Mouse (Mus musculus) myocyte (in vitro differentiated cells): Measurements from ENCODE around the gene Akap5. TPM values are rescaled to one million over a fixed set of nuclear protein-coding genes. Genes with fewer than 3 reads are reported as not detected.

Experiments
- H3K27me3 ChIP-seq: one replicate; pipeline ENCODE4 v1.6.1; 2011; ENCODE audit not compliant: control insufficient read depth, insufficient read depth, insufficient read length
- H3K36me3 ChIP-seq: one replicate; pipeline ENCODE4 v1.6.1; 2011; ENCODE audit not compliant: control insufficient read depth, insufficient read depth
- H3K4me2 ChIP-seq: one replicate; pipeline ENCODE4 v1.6.1; 2011; ENCODE audit warnings: low read depth, control low read depth
- H3K4me3 ChIP-seq: one replicate; pipeline ENCODE4 v1.5.1; 2011; ENCODE audit warnings: mild to moderate bottlenecking, control low read depth, moderate library complexity
- H3K79me2 ChIP-seq: one replicate; pipeline ENCODE4 v1.6.1; 2011; ENCODE audit not compliant: control insufficient read depth, insufficient read depth
- H3ac ChIP-seq: one replicate; pipeline ENCODE4 v1.6.1; 2011; ENCODE audit not compliant: control insufficient read depth, insufficient read length
- CEBPB ChIP-seq: IDR thresholded peaks from 2 replicates; pipeline ENCODE4 v1.6.1; 2011; ENCODE audit warnings: mild to moderate bottlenecking, moderate library complexity; ENCODE audit not compliant: poor library complexity, insufficient read depth, severe bottlenecking
- E2F4 ChIP-seq: IDR thresholded peaks from one replicate; pipeline ENCODE4 v1.6.1; 2011; ENCODE audit warnings: mild to moderate bottlenecking, control low read depth, moderate library complexity; ENCODE audit not compliant: insufficient read depth
- MAX ChIP-seq: IDR thresholded peaks from one replicate; pipeline ENCODE4 v1.6.1; 2011; ENCODE audit warnings: low read depth, mild to moderate bottlenecking, control low read depth
- MYOD1 ChIP-seq, 3 experiments: IDR thresholded peaks; one replicate each; pipeline ENCODE4 v1.6.1; 2011; ENCODE audit warnings: control low read depth in 2 of 3, low read depth in 2 of 3, mild to moderate bottlenecking in 2 of 3, moderate library complexity in 1 of 3; ENCODE audit not compliant: insufficient read length in 2 of 3, control insufficient read depth in 1 of 3
- MYOG ChIP-seq, 3 experiments: IDR thresholded peaks; one replicate each; pipeline ENCODE4 v1.6.1; 2011; ENCODE audit warnings: control low read depth in 2 of 3, low read depth in 2 of 3, mild to moderate bottlenecking in 2 of 3; ENCODE audit not compliant: insufficient read length in 2 of 3, control insufficient read depth in 1 of 3, insufficient read depth in 1 of 3
- POLR2A ChIP-seq: IDR thresholded peaks from one replicate; pipeline ENCODE4 v1.6.1; 2011; ENCODE audit warnings: low read depth, mild to moderate bottlenecking, control low read depth, moderate library complexity; ENCODE audit not compliant: insufficient read length
- POLR2AphosphoS2 ChIP-seq: IDR thresholded peaks from one replicate; pipeline ENCODE4 v1.6.1; 2011; ENCODE audit warnings: low read depth, control low read depth; ENCODE audit not compliant: insufficient read length
- REST ChIP-seq: IDR thresholded peaks from one replicate; pipeline ENCODE4 v1.6.1; 2011; ENCODE audit warnings: mild to moderate bottlenecking, control low read depth, moderate library complexity; ENCODE audit not compliant: insufficient read depth, insufficient read length
- SRF ChIP-seq: IDR thresholded peaks from one replicate; pipeline ENCODE4 v1.6.1; 2011; ENCODE audit warnings: low read depth; ENCODE audit not compliant: control insufficient read depth, insufficient read length
- TCF12 ChIP-seq: IDR thresholded peaks from one replicate; pipeline ENCODE4 v1.6.1; 2011; ENCODE audit warnings: mild to moderate bottlenecking, control low read depth; ENCODE audit not compliant: poor library complexity, insufficient read depth, severe bottlenecking
- TCF3 ChIP-seq: IDR thresholded peaks from one replicate; pipeline ENCODE4 v1.6.1; 2011; ENCODE audit warnings: low read depth, control low read depth; ENCODE audit not compliant: insufficient read length
- USF1 ChIP-seq: IDR thresholded peaks from one replicate; pipeline ENCODE4 v1.6.1; 2011; ENCODE audit warnings: low read depth, mild to moderate bottlenecking, control low read depth, moderate library complexity
- polyA plus RNA-seq: library from polyadenylated mRNA; unstranded; fragments of >200 nt; fragmentation: generic; extraction: Trizol; gene quantifications from one replicate; pipeline ENCODE4 v1.2.1, GENCODE M21; 2012; ENCODE audit warnings: missing spikeins

Akap5 gene
- polyA plus RNA-seq, 1 experiment = 0.02 TPM

GRCm38 (mm10) chr12:76308436-76308835 is 16.3 kb upstream of the Akap5 start:
- Histone ChIP-seq H3K4me2 (peak overlapping the region; percentile 44), H3ac (no peak overlapping the region), H3K36me3 (no peaks in the 10 kb centered on the region), H3K27me3 (no peaks in the 10 kb centered on the region), H3K79me2 (no peaks in the 10 kb centered on the region), H3K4me3 (no peak overlapping the region)
- no peak for TF ChIP-seq POLR2A
- no peak for TF ChIP-seq MYOG (IDR thresholded peaks at IDR 0.05; ENCODE audit: control insufficient read depth in 1 of 3, insufficient read depth in 1 of 3, insufficient read length in 2 of 3, low read depth in 2 of 3)
- TF ChIP-seq MAX = no peak

GRCm38 (mm10) chr12:76310007-76310406 is 14.7 kb upstream of the Akap5 start:
- no peak for TF ChIP-seq SRF
- TF ChIP-seq TCF12 = no peak
- no peak for TF ChIP-seq POLR2A
- TF ChIP-seq USF1 = no peak
- TF ChIP-seq MAX = no peak
- no peak for TF ChIP-seq POLR2AphosphoS2
- no peak for TF ChIP-seq MYOD1 (IDR thresholded peaks at IDR 0.05; ENCODE audit: control insufficient read depth in 1 of 3, insufficient read length in 2 of 3, low read depth in 2 of 3)
- no peak for TF ChIP-seq TCF3
- no peaks in the 10 kb centered on the region for H3K27me3 ChIP-seq
- H3K4me2 ChIP-seq = no peak overlapping the region
- H3K79me2 ChIP-seq = no peaks in the 10 kb centered on the region
- no peak overlapping the region for H3ac ChIP-seq
- H3K4me3 ChIP-seq = no peak overlapping the region
- H3K36me3 ChIP-seq = peaks cover 9% of the 10 kb centered on the region

- Histone ChIP-seq H3K36me3 (peaks cover 9% of the 10 kb centered on the region), H3K79me2 (no peaks in the 10 kb centered on the region), H3K4me2 (no peak overlapping the region), H3K4me3 (no peak overlapping the region), H3K27me3 (no peaks in the 10 kb centered on the region), H3ac (no peak overlapping the region)
- TF ChIP-seq CEBPB (no peak), USF1 (no peak), POLR2A (no peak), REST (no peak), SRF (no peak), TCF12 (no peak), MYOG (IDR thresholded peaks at IDR 0.05; ENCODE audit: control insufficient read depth in 1 of 3, insufficient read depth in 1 of 3, insufficient read length in 2 of 3, low read depth in 2 of 3) (peak in 2 of 3 experiments; percentile 11 to 43), POLR2AphosphoS2 (no peak), TCF3 (no peak), E2F4 (no peak), MYOD1 (IDR thresholded peaks at IDR 0.05; ENCODE audit: control insufficient read depth in 1 of 3, insufficient read length in 2 of 3, low read depth in 2 of 3) (peak in 1 of 3 experiments; percentile 55), MAX (no peak)
Observed at GRCm38 (mm10) chr12:76310633-76311032, 14.1 kb upstream of the Akap5 start.

GRCm38 (mm10) chr12:76311227-76311626 is 13.5 kb upstream of the Akap5 start:
- H3K4me2 ChIP-seq = no peak overlapping the region
- no peak for TF ChIP-seq REST
- no peak for TF ChIP-seq MYOG (IDR thresholded peaks at IDR 0.05; ENCODE audit: control insufficient read depth in 1 of 3, insufficient read depth in 1 of 3, insufficient read length in 2 of 3, low read depth in 2 of 3)
- TF ChIP-seq SRF = no peak
- no peak for TF ChIP-seq MYOD1 (IDR thresholded peaks at IDR 0.05; ENCODE audit: control insufficient read depth in 1 of 3, insufficient read length in 2 of 3, low read depth in 2 of 3)
- no peak for TF ChIP-seq TCF3
- no peak for TF ChIP-seq POLR2AphosphoS2
- no peak for TF ChIP-seq MAX
- no peak for TF ChIP-seq POLR2A
- no peak for TF ChIP-seq E2F4
- no peak for TF ChIP-seq CEBPB
- no peak for TF ChIP-seq TCF12
- no peak for TF ChIP-seq USF1
- peaks cover 13% of the 10 kb centered on the region for H3K36me3 ChIP-seq

DNA sequence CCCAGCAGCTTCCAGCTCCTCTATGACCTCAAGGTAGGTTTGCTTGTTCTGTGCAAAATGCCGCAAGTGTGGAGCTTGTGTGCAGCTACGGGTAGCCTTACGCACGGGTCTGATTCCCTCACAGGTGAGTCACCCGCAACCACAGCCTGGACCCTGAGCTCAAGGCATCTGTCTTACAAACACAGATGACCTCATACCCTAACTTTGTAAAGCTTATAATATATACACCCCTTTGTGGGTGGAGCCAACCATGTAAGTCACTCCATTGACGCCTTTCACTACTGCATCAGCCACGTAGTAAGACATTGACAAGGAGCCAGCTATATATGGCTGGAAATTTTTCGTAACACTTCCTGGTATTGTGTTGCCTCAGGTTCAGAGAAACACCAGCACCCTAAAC is 12.7 kb upstream of the Akap5 start:
- TF ChIP-seq MAX = no peak
- no peak for TF ChIP-seq MYOG (IDR thresholded peaks at IDR 0.05; ENCODE audit: control insufficient read depth in 1 of 3, insufficient read depth in 1 of 3, insufficient read length in 2 of 3, low read depth in 2 of 3)
- no peak for TF ChIP-seq TCF12
- no peak for TF ChIP-seq POLR2AphosphoS2
- TF ChIP-seq MYOD1 (IDR thresholded peaks at IDR 0.05; ENCODE audit: control insufficient read depth in 1 of 3, insufficient read length in 2 of 3, low read depth in 2 of 3) = no peak
- no peak for TF ChIP-seq REST
- no peak for TF ChIP-seq POLR2A
- TF ChIP-seq USF1 = no peak
- TF ChIP-seq SRF = no peak
- no peak for TF ChIP-seq CEBPB
- no peak for TF ChIP-seq E2F4
- no peak for TF ChIP-seq TCF3
- Histone ChIP-seq H3K27me3 (no peaks in the 10 kb centered on the region), H3K79me2 (no peaks in the 10 kb centered on the region), H3K36me3 (peaks cover 14% of the 10 kb centered on the region), H3K4me2 (no peak overlapping the region), H3K4me3 (no peak overlapping the region), H3ac (no peak overlapping the region)

More at GRCm38 (mm10) chr12:76311227-76311626, 13.5 kb upstream of the Akap5 start:
- Histone ChIP-seq H3K27me3 (no peaks in the 10 kb centered on the region), H3ac (no peak overlapping the region), H3K79me2 (no peaks in the 10 kb centered on the region), H3K4me3 (no peak overlapping the region)
